Mouse (Mus musculus) induced T-regulatory cell, adult 2 months (primary cell): ENCODE data around the gene Gm10577.

ENCODE experiments used
- DNase-seq: peaks from one replicate; pipeline ENCODE4 v3.0.0-alpha.2; 2012; ENCODE audit warnings: low read depth

Gene Gm10577

GRCm38 (mm10) chr4:101020596-101020995, at the start of gene Gm10577:
Gene Gm10577, minus strand, starts transcription at chr4:101020696.
- no peak for DNase-seq

- peak; percentile 23 for DNase-seq
Observed at GRCm38 (mm10) chr4:101069154-101069971, 48.9 kb upstream of the Gm10577 start.

- DNase-seq = peak; percentile 70
Observed at GRCm38 (mm10) chr4:101068786-101069153, 48.3 kb upstream of the Gm10577 start, which contains the start of gene Raver2. Gene Raver2, plus strand, starts transcription at chr4:101068983.

GRCm38 (mm10) chr4:101066401-101066800, 45.9 kb upstream of the Gm10577 start:
- no peak for DNase-seq

GRCm38 (mm10) chr4:101062146-101062545, 41.6 kb upstream of the Gm10577 start:
- no peak for DNase-seq

- DNase-seq = no peak
Observed at GRCm38 (mm10) chr4:101046576-101046975, 26.1 kb upstream of the Gm10577 start.

GRCm38 (mm10) chr4:101044149-101044548, 23.7 kb upstream of the Gm10577 start:
- no peak for DNase-seq

GRCm38 (mm10) chr4:101043691-101044090, 23.2 kb upstream of the Gm10577 start:
- DNase-seq = no peak

- no peak for DNase-seq
Observed at GRCm38 (mm10) chr4:101037156-101037555, 16.7 kb upstream of the Gm10577 start.

GRCm38 (mm10) chr4:101035131-101035530, 14.6 kb upstream of the Gm10577 start:
- no peak for DNase-seq

GRCm38 (mm10) chr4:101033047-101033446, 12.6 kb upstream of the Gm10577 start:
- DNase-seq = no peak

GRCm38 (mm10) chr4:101027852-101028411, 7.4 kb upstream of the Gm10577 start:
- DNase-seq = no peak

- DNase-seq = no peak
Observed at GRCm38 (mm10) chr4:101026995-101027394, 6.5 kb upstream of the Gm10577 start.

GRCm38 (mm10) chr4:101026566-101026965, 6.1 kb upstream of the Gm10577 start:
- no peak for DNase-seq

GRCm38 (mm10) chr4:101017806-101018205, 2.7 kb downstream of the Gm10577 start:
- no peak for DNase-seq

GRCm38 (mm10) chr4:101009092-101009491, 11.4 kb downstream of the Gm10577 start:
- no peak for DNase-seq

- DNase-seq = no peak
Observed at GRCm38 (mm10) chr4:101008362-101008769, 12.1 kb downstream of the Gm10577 start.

- no peak for DNase-seq
Observed at GRCm38 (mm10) chr4:101002961-101003360, 17.5 kb downstream of the Gm10577 start.

GRCm38 (mm10) chr4:101001073-101001472, 19.4 kb downstream of the Gm10577 start:
- DNase-seq = no peak

- no peak for DNase-seq
Observed at GRCm38 (mm10) chr4:101000622-101001021, 19.9 kb downstream of the Gm10577 start.

GRCm38 (mm10) chr4:100998906-100999305, 21.6 kb downstream of the Gm10577 start:
- no peak for DNase-seq

GRCm38 (mm10) chr4:100998145-100998544, 22.4 kb downstream of the Gm10577 start:
- DNase-seq = peak; percentile 59

GRCm38 (mm10) chr4:100996060-100996651, 24.3 kb downstream of the Gm10577 start:
- no peak for DNase-seq
